Mouse (Mus musculus): ENCODE data around the gene Sp1.

DNA sequence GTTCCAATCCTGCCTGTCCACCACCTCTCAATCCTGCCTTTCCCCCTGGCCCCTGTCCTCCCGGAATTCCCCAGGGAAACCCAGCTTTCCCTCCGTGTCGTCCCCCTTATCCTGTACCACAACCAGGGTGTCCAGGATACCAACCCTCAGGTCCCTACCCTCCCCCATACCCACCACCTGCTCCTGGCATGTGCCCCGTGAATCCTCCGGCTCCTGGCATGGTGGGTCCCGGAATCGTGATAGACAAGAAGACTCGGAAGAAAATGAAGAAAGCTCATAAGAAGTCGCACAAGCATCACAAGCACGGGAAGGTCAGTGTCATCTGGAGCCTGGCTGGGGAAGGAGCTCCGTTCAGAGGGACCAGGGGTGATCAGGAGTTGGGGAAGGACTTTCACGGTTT, 54.5 kb downstream of the Sp1 start:
- TF ChIP-seq CTCF (IDR thresholded peaks at IDR 0.05; ENCODE audit: borderline replicate concordance, insufficient read depth, low read depth, low read length) (no peak), POLR2A (IDR thresholded peaks at IDR 0.05; ENCODE audit: borderline replicate concordance, insufficient read depth, low read length) (no peak)
